ENCODE assay signal across 23 mouse cellular contexts in genomic region chr4:57816146-57816545, GRCm38 (mm10).
"Had no signal": no experiment of that assay in that cellular context is flagged by ENCODE, and none has a peak within 500 bp of the region (broad histone marks: within the 10 kb centered on the region; RNA-seq: fewer than 3 reads in every experiment).

No protein-coding gene starts in this region.

- DNase-seq: forebrain, postnatal 0 days; gastrocnemius, postnatal 10 days; gastrocnemius, postnatal 25 days; heart, adult 18-20 months; heart, postnatal 10 days; heart, postnatal 4 days; kidney, adult 18-20 months; kidney, adult 8-10 months; kidney, postnatal 10 days; kidney, postnatal 25 days; kidney, postnatal 4 days had no signal

- H3K36me3 ChIP-seq: hindbrain, embryonic 12.5 days; intestine, embryonic 15.5 days; limb, embryonic 12.5 days had no signal

- H3K9ac ChIP-seq: forebrain, postnatal 0 days; heart, embryonic 12.5 days; hindbrain, embryonic 12.5 days; hindbrain, embryonic 14.5 days; intestine, embryonic 15.5 days; limb, embryonic 12.5 days had no signal

- H3K27ac ChIP-seq: heart, embryonic 10.5 days; hindbrain, embryonic 10.5 days; hindbrain, embryonic 12.5 days; hindbrain, embryonic 14.5 days; intestine, embryonic 15.5 days; layer of hippocampus, adult 2 months; left cerebral cortex, adult 2 months; limb, embryonic 10.5 days; limb, embryonic 12.5 days had no signal

- H3K4me2 ChIP-seq: heart, embryonic 12.5 days; hindbrain, embryonic 12.5 days; hindbrain, embryonic 14.5 days; intestine, embryonic 15.5 days; limb, embryonic 12.5 days had no signal

- H3K9me3 ChIP-seq: heart, embryonic 10.5 days; heart, embryonic 12.5 days; hindbrain, embryonic 10.5 days; hindbrain, embryonic 12.5 days; intestine, embryonic 15.5 days; limb, embryonic 10.5 days had no signal

- ATAC-seq: forebrain, postnatal 0 days; hindbrain, embryonic 16.5 days; inflammation-experienced regulatory T-cells, adult 6 months had no signal

- H3K4me3 ChIP-seq: heart, embryonic 10.5 days; heart, embryonic 12.5 days; hindbrain, embryonic 10.5 days; hindbrain, embryonic 12.5 days; intestine, embryonic 15.5 days; layer of hippocampus, adult 2 months; left cerebral cortex, adult 2 months; limb, embryonic 10.5 days; limb, embryonic 12.5 days had no signal

- H3K27me3 ChIP-seq: heart, embryonic 12.5 days; hindbrain, embryonic 12.5 days; intestine, embryonic 15.5 days; limb, embryonic 12.5 days had no signal
